Mouse (Mus musculus) megakaryocyte, adult 5-6 weeks (primary cell): ENCODE results near the gene Rasgrp3. TPM values are rescaled to one million over a fixed set of nuclear protein-coding genes. Genes with fewer than 3 reads are reported as not detected.
"Not testable (repeated sequence)": the region's sequence is repeated elsewhere in the genome, so short reads cannot be mapped to it uniquely, and the experiment has no call there.

Source experiments
- ATAC-seq: 2 replicates; pipeline ENCODE4 v1.8.0; 2016; ENCODE audit warnings: mild to moderate bottlenecking, inconsistent platforms; ENCODE audit not compliant: poor library complexity, severe bottlenecking
- total RNA-seq, 2 experiments: library from RNA; stranded (forward) in 1 of 2; stranded (reverse) in 1 of 2; fragments of 153-499, 151-499 nt in 1 of 2; fragments of 221-1000, 200-1000 nt in 1 of 2; gene quantifications; 2 replicates each; pipeline versions ENCODE4 v1.2.3 to v1.2.4; 2015 to 2017

Rasgrp3 gene
- total RNA-seq, 2 experiments from 2014 or later: 0.04 TPM; not detected in 1

DNA sequence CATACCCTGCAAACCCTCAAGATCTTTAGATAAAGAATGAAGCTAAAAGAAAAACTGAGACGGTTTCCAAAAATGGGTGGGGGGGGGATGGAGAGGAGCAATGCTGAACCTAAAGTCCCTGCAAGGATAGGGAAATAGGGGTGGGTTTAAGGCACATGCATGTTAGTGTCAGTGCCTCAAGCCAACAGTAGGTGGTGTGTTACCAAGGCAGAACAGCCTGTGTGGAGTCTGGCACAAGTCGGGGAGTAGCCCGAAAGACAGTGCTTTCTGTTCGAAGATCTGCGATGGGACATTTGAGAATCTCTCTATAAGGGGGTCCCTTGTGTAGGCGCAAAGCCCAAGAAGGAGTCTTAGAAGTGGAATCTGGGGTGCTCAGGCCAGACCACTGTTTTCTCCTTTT, 24.9 kb downstream of the Rasgrp3 start:
- peak; percentile 43 for ATAC-seq

DNA sequence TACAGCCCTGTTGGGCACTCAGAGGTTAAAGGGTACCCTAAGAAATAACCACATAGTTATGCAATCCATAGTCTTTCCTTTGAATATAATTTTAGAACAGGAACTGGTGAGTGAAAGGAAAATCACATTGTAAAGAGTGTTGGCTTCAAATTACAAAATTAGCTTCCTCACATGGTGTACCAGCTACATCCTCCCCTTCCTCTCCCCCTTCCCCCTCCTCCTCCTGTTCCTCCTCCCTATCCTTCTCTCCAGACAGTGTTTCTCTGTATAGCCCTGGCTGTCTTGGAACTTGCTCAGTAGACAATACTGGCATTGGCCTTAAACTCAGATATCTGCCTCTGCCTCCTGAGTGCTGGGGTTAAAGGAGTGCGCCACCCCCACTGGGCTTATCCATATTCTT, 26.1 kb downstream of the Rasgrp3 start:
- ATAC-seq: peak; percentile 69

DNA sequence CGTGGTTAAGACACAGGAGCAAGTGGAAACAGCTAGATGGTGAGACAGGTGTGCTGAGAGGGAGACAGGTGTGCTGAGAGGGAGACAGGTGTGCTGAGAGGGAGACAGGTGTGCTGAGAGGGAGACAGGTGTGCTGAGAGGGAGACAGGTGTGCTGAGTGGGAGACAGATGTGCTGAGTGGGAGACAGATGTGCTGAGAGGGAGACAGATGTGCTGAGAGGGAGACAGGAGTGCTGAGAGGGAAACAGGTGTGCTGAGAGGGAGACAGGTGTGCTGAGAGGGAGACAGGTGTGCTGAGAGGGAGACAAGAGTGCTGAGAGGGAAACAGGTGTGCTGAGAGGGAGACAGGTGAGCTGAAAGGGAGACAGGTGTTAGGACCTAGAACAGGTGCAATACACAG, 27.5 kb downstream of the Rasgrp3 start:
- ATAC-seq: not testable (repeated sequence)

DNA sequence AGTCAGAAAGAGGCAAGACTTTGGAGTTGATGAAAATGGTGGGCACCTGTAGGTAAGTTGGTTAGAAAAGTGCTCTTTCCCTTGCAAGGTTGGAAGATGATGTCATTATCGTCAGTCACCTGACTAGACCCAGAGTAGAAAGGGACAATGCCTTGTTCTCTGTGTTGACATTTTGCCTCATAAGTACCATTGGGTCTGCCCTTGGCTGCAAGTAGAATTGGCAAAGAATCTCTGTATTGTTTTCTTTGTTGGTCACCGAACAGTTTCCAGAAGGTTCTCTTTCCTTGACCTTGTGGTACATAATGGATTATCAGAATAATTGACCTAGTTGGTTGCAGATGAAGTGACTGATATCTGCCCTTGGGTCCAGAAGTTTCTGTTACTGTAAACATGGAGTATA, 27.9 kb downstream of the Rasgrp3 start:
- ATAC-seq: no peak

DNA sequence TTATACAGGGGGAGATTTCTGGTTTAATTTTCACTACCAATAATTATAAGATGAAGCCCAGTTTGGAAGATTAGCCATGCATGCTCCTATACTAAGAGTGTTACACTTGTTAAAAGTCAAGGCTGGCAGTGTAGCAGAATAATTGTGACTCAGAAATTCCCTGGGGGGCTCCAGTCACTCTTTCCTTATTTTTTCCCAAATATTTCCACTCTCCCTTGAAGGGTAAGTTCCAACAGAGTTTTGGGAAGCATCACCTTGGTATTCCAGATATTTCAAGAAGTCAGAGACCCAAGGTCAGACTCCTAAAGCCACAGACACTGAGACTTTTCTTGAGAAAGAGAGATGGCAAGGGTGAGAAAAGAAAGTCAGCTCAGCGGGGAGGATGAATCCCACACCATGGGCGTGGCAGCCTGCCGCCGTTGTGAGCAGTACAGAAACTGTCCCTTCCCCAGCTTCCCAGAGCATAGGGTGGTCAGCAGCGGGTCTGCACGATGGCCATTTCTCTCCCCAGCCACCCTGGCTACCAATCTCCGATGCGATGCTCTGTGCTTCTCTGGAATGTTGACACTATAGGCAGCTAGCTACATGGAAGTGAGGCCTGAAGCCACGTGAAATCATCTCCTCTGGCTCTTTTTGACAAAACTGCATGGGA, 28.8 kb downstream of the Rasgrp3 start:
- no peak for ATAC-seq

DNA sequence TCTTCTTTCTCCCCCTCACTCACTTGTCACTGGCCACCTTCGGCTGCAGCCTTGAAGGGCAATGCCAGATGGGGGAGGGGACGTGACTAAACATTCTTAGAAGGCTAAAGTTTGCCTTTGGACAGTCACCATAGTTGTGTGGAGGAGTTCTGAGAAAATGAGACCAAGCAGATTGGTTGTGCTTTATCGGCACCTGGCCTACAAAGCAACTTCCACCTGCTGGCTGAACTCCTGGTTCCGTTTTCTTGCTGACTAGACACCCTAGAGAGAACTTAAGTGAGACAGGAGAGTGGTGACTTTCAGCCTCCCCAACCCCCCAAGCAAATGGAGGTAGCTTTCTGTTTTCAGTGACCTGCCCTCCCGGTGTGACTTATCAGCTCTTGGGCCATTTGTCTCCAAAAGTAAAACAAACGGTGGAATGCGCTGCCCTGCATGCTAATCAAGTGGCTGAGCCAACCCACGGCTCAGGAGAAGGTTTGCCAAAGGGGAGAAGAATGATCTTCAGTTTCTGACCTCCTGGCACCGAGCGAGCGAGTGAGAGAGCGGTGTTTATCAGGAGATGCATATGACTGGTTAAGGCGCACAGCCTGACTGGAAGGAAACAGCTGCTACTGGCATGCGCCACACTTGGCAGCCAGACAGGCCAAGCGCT, 29.4 kb downstream of the Rasgrp3 start:
- peak; percentile 41 for ATAC-seq

DNA sequence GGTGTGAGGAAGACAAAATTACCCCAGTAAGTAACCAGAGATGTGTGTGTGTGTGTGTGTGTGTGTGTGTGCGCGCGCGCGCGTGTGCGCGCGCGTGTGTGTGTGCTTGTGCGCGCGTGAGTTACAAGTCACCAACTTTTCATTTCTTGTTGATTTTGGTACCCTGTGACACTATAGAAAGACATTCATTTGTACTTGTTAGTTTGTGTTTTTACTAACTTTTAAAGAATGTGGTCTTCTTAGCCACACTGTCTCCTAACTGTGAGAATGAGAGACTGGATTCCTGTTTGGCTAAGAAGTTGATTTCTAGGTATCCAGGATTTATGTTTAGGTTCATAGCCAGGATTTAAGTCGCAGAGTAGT, 29.9 kb downstream of the Rasgrp3 start:
- ATAC-seq: no peak

DNA sequence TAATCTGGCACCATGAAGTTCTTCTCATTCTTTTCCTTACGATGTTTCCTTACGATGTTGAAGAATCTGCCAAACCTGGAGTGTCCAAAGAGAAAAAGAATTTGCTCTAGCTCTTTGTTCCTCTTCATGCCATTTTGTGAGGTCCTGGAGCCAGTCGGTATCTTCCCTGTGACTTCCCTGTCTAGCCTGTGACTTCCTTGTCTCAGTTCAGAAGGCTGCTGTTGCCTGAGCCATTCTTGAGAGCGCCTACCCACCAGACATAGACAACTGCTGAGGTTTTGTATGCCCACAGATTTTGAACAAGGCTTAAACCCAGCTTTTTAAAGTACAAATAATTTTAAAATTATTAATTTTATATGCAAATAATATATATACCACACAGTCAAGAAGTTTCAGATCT, 31.3 kb downstream of the Rasgrp3 start:
- peak; percentile 47 for ATAC-seq

DNA sequence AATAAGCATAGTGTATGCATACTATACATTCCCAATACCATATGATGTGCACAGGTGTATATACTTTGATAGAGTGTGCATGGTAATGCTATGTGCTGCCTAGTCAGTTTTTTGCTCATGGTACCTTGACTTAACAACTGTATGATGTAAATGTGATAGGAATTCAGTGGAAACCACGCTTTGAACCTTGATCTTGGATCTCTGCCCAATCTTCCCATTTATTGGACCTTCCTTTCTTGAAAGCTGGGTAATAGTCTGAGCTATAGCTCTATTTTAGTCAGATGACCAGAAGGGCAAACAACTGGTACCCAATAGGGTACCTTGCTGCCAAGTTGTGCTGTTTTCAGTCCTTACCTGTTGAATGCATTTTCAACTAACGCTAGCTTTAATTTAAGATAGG, 31.8 kb downstream of the Rasgrp3 start:
- ATAC-seq: no peak

DNA sequence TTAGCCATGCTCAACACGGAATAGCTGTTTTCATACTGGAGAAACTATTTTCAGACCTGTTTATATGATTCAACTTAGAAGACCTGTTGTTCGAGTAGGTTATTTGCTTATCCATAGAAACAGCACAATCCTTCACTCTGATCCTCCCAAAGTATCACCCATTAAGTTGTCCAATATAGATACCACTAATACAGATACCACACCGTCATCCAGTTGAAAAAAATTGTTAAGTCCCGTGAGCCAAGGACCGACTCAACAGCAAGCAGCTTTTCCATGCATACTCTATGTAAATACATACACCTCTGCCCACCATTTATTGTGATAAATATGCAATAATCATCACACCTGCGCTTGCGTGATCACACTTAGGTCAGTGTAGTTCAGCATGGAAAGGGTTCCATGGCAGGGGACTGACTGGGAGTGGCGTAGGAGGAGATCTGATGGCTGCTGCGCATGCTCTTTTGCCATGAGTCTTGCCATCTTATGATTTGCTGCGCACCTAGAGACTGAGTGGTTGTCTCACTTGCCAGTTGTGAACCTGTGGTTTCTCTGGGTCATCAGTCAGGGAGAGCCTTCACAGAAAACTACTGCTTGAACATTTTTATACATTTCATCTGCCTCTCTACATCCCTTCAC, 32.9 kb downstream of the Rasgrp3 start:
- ATAC-seq: no peak

DNA sequence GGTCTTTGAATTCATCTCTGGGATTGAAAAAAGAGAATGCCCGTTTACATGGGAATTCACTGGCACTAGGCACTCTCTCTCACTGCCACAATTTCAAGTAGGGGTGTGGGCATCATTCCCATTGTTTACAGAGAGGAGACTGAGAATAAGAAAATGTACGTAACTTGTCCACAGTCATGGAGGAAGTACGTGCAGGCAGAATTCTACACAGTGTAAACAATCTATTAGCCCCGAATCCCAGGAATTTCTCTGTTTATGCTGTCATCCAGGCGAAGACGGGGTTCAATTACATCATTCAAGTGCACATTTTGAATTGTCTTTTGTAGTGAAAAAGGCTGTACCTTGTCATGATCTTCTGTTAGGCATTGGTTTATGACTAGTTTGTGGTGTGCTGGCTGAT, 34.6 kb downstream of the Rasgrp3 start:
- ATAC-seq: no peak

DNA sequence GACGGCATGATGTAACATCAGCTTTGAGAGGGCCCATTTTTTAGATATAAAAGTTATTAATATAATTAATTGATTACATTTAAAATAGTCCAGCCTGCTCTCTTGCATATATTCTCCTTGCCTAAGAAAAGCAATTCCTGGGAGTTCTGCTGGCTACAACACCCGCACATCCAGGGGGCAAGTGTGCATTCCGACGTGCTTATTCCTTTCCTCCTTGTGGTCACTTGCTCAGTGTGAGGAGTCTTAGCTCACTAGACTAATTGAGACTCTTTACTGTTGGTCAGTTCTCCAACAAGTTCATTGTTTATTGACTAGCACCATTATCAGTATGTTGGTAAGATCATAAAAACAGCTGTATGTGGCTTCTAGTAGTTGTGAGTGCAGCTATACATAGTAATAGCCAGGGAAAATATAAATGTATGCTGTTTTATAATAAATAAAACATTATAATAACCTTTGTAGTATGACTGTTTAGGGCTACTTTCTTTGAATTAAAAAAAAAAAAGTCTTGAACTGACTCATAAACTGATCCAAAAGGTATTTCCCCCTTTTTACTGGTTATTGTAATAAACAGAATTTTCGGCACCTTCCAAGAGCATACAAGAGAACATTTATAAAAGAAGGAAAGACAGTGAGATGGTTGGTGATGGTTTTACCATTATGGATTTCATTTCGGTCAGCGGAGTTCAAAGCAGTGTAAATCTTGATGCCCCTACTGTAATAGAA, 35.4 kb downstream of the Rasgrp3 start:
- no peak for ATAC-seq

DNA sequence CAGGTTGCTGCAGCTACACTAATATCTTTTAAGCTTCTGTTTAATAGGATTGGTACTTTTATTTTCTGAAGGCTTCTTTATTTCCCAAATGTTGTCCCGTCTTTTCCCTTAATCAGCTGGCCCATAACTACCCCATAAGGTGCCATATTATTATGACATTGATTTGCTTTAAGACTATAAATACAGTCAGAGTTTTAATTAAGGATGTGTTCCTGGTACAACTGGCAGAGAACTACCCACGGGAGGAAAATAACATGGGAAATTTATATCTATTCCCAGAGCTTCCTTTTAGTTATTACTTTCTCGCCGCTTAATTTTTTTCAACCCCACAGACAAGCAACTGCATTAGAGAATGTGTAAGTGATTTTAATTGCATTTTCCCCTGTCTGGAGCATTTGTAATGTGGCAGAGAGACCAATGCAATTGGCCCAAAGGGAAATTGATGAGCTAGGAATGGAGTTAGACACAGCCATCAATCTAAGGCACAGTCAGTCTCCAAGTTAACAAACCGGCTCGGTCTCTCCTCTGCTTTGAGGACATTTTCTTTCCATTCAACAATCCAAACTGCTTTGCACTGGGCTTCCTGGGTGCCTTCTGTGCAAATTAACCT, 36.1 kb downstream of the Rasgrp3 start:
- ATAC-seq: no peak

DNA sequence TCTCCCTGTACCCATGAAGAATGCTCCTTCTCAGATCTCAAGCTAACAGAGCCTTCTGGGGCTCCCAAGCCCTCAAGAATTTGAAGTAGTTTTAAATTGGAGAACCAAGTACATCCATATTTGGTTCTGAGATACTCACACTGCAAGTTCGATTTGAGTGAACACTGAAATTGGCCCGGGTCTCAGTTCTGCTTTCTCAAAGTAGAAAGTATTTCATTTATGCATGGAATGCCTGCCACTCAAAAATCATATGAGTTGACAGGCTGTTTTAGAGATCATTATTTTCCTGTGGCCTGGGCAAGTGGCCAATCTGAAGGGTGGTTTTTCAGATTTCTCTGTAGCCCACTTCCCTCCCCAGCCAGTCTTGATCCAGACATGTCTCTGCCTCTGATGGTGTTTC, 36.7 kb downstream of the Rasgrp3 start:
- peak; percentile 71 for ATAC-seq

DNA sequence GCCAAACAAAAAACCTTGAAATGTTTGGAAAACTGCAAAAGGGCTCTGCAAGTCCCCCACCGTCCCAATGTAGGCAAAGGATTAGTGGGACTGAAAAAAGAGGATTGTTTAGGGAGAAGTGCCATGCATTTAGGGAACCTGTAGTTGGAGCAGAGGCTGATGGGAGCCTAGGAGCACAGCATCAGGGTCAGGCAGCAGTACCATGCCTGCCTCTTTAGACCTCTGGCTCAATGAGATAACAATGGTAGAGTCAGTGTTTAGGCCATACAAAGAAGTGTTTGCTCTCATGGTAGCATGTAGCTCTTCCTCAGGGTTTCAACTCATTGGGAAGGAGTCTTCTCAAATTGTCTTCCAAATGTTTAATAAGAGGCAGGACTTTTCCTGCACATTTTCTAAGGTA, 40.3 kb downstream of the Rasgrp3 start:
- ATAC-seq: no peak

DNA sequence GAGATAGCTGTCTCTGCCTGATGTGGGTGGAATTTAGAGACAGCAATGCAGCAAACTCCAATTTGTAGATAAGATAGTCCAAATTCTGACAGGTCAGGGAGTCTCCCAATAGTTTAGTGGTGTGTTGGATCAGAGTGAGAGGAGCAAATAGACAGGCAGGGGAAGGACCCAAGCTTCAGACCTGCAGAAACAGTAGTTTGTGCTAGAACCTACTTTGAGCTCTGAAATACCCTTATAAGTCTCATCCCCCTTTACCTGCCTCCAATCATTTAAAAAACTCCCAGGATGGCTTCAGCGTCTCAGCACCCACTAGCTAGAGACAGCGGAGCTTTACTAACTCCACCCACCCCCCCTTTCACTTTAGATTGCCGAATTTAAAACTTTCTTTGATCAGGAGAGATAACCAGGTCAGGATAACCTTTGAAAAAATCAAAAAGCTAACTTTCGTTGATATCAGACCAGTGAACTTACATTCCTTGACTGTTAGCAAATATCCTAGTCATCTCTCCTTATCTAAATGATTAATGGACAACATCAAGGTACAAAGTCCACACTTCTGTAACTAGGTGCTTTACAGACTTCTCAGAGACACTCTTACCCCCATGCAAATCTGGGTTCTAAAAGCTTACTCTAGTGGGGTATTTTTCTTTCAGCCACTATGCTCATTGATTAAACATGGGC, 41.2 kb downstream of the Rasgrp3 start:
- no peak for ATAC-seq

DNA sequence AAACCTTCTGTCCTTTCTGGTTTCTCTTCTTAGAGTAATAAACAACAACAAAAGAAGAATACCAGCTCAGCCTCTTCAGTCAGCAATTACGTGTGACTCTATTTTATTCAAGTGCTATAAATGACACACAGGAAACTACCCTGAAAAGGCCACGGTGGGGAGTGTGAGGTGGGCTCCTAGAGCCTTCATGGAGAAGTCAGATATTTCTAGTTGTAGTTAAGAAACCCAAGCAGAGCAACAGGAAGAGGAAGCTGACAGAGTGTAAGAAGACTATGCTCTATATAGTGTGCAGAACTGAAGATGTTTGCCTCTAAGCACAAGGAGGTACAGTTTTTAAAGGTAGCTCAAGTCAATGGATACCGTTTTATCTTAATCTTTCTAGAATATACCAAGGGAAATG, 42.0 kb downstream of the Rasgrp3 start:
- peak; percentile 75 for ATAC-seq

DNA sequence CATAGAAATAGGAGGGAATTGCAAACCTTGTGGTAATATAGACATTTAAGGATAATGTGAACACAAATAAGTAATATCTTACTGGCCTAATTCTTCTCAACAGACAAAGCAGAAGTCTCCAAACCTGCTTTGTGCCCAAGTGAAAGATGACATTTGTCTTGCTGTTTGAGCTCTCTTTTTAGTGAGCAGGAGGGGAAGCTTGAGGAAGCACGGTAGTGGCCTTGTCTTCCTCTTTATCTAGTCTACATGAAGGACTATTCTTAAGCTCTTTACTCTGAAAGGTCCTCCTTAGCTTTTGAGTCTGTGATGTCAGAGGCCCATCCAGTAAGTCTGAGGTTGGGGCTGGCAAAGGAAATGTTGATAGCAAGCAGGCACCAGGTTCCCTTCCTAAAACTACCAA, 43.1 kb downstream of the Rasgrp3 start:
- peak; percentile 59 for ATAC-seq

DNA sequence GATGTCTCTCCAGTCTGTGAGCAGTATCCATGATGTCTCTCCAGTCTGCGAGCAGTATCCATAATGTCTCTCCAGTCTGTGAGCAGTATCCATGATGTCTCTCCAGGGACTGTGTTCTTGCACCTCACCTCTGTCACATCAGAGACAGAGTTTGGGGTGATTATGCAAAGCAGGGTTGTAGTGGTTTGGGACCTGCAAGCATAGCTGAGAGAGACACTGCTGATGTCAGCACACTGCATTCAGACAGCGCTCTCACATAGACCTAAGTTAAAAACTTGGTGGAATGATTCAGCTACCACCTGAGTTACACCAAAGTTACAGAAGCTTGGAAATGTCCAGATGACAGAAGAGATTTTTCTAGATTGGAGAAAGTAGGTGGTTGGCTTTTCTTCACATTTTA, 44.0 kb downstream of the Rasgrp3 start:
- no peak for ATAC-seq

DNA sequence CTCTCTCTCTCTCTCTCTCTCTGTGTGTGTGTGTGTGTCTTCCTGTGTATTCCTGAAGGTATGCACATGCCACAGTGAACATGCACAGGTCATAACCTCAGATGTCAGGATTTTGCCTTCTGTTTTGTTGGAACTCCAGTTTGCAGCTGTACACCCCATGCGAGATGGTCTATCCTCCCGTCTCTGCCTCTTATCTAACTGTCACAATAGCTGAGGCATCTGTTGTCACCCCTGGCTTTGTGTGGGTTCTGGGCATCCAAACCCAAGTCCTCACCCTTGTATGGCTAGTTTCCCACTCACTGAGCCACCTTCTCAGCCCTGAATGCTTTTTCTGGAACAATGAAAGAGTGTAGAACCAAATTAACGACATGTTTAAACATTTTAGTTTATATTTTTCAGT, 44.7 kb downstream of the Rasgrp3 start:
- ATAC-seq: no peak

DNA sequence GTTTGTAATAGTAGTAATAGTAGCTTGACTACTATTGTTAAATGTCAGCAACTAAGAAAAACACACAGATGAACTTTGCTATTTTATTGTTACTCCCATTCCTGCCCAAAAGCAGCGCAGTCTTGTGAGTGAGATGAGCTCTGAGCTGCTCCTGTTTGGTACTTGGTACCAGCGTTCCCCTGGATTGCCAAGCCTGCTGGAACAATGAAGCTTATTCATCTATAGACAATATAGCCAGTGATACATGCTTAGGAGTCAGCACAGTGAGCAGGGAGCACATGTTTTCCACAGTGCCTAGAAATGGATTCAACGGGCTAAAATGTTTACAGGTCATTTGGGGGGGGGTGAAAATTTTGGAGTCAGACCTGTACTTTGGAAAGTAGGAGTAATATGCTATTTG, 50.5 kb downstream of the Rasgrp3 start:
- no peak for ATAC-seq
